Mouse (Mus musculus) liver, adult 2 months (tissue): ENCODE measurements at regions not wholly inside any gene's neighbourhood (a gene's known extent, or its start where the extent isn't known, plus 50 kb on each side); places are given as distances from the start of the nearest gene placed in this dataset.

ENCODE experiments used
- CTCF ChIP-seq: fragments of 200-500 bp; IDR thresholded peaks from 2 replicates; pipeline ENCODE4 v1.5.1; 2011; ENCODE audit warnings: low read depth, low read length, control low read depth
- POLR2A ChIP-seq: fragments of 200-500 bp; IDR thresholded peaks from 2 replicates; pipeline ENCODE4 v1.6.1; 2011; ENCODE audit warnings: low read length, control low read depth; ENCODE audit not compliant: insufficient read depth; ENCODE audit errors: extremely low read depth

GRCm38 (mm10) chr8:92042951-92043350 is 241.1 kb upstream of the Irx3 start:
- TF ChIP-seq CTCF: no peak
- TF ChIP-seq POLR2A: no peak
